Mouse (Mus musculus): ENCODE results near the gene Lman2l. TPM values are rescaled to one million over a fixed set of nuclear protein-coding genes. Genes with fewer than 3 reads are reported as not detected.

Gene Lman2l
- total RNA-seq (2021), result 10 to 100 TPM; 41.3 to 46.5 TPM

GRCm38 (mm10) chr1:36444471-36445464, at the start of gene Lman2l:
Gene Lman2l, minus strand, starts transcription at chr1:36445271.
- intact Hi-C loops (cut with DNase I), result loop anchor here (2.0 to 5.0 kb wide), 2 partner anchors 26 to 68 kb away; partner anchors contain the start of genes Cnnm3 and Cnnm4
- peak; percentile 97 to 99 for DNase-seq (ENCODE audit: low spot score in 2 of 2)

GRCm38 (mm10) chr1:36493299-36493698, 48.2 kb upstream of the Lman2l start:
- no peak for DNase-seq (ENCODE audit: low spot score in 2 of 2)
- intact Hi-C loops (cut with DNase I), result no loop called here

DNA sequence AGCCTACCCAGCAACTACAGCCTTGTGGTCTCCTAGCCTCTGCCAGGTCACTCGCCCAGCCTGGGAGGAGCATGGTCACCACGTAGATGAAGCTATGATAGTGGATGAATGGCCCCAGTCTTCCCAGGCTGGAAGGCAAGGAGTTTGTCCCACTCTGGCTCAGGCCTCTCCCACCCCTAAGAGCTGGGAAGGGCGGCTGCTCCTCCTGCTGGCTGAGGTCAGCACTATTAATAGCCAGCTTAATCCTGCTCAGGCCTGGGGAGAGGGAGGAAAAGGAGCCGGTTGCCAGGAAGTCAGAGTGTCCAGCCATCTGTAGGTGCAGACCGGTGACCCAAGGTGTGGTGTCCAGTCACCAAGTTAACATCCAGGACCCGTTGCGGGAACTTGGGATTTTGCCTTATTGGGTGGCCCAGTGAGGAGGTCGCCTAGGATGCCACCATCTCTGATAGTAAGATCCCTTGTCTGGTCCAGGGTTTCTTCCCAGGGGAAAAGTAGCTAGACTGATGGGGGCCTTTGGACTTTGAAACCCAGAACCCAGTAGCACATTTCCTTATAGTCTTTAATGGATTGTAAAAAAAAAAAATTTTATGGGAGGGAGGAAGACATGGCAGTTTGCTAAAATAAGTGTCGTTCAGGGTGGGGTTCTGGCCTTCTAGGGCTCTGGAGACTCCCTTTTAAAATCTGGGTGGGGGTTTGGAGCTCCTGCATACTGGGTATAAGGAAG, 47.5 kb upstream of the Lman2l start:
- intact Hi-C loops (cut with DNase I), result no loop called here
- DNase-seq (ENCODE audit: low spot score in 2 of 2), result no peak

GRCm38 (mm10) chr1:36489661-36490060, 44.6 kb upstream of the Lman2l start:
- intact Hi-C loops (cut with DNase I), result no loop called here
- DNase-seq (ENCODE audit: low spot score in 2 of 2), result no peak

DNA sequence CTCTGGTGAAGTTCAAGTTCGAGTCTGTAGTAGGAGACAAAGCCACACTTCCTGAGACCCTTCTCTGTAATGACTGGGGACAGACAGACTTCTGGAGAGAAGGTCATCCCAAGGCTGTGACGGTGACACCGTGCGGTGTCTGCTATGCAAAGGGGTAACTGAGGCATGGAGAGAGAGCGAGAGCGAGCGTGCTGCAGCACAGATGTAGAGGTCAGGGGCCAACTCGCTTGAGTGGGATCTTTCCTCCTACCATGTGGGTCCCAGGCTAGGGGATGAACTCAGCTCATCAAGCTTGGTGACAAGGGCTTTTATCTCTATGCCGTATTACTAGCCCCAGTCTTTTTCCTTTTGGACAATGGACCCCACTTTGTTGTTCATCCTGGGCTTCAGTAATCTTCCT, 42.0 kb upstream of the Lman2l start:
- no peak for DNase-seq (ENCODE audit: low spot score in 2 of 2)
- intact Hi-C loops (cut with DNase I), result no loop called here

DNA sequence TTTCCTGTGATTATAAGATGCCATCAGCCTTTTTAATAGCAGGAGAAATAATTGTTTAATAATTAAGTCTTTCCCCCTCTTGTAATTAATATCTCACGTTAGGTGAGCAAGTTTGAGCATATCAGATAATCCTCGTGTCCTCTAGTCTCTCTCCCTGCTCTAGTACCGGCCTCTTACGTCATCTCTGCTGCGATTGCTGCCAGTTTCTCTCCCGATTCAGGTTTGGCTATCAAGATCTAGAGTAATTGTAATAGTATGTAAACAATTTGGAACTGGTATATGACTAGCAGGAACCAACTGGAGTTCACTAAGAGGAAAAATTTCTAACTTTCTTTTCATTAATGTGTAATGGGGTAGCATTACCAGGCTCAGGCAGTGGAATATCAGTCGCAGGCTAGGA, 40.0 kb upstream of the Lman2l start:
- intact Hi-C loops (cut with DNase I), result no loop called here
- DNase-seq (ENCODE audit: low spot score in 2 of 2), result no peak

- DNase-seq (ENCODE audit: low spot score in 2 of 2), result no peak
- intact Hi-C loops (cut with DNase I), result no loop called here
Observed at GRCm38 (mm10) chr1:36483825-36484224, 38.8 kb upstream of the Lman2l start.

DNA sequence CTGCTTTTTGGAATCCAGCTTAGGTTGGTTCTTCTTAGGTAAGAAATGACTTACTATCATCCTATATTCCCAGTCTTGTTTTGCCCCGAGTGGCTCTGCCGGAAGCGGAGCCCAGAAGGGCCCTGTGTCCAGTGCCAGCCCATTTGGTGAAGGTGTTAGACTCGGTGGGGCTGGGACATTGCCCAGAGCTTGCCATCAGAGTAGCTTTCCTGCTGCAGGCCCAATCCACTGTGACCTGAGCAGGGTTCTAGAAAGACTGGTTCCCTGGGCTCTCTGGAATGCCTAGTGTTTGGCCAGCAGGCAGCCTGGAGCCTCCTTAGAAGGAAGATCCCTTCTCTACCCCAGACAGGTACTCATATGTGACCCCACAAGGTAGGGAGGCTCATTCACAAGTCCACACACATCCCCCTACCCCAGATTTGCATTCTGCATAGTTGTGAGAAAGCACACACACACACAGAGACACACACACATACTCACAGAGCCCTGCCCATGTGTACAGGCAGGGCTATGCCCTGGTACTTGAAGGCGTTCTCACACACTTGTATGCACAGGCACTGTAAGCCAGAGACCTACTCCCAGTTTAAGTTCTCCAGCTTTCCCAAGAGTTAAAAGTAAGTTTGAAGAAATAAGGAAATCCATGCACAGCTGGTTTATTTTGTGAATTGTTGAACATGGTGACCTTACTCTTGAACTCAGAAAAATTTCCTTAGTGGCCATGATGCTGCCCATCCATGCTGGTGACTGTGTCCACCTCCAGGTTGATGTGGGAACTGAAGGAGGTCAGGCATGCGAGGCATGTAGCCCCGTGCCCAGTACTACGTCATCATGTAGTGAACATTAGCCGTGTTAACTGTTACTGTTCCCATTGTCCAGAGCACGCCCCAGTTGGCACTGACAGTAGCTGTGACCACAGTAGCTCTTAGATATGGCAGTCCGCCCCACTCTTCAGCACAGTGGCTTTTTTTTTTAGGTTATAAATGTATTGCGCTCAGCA, 35.1 kb upstream of the Lman2l start:
- DNase-seq (ENCODE audit: low spot score in 2 of 2), result no peak
- intact Hi-C loops (cut with DNase I), result no loop called here

GRCm38 (mm10) chr1:36478343-36478795, 33.3 kb upstream of the Lman2l start:
- intact Hi-C loops (cut with DNase I), result no loop called here
- DNase-seq (ENCODE audit: low spot score in 2 of 2), result no peak

GRCm38 (mm10) chr1:36476426-36476825, 31.4 kb upstream of the Lman2l start:
- intact Hi-C loops (cut with DNase I), result no loop called here
- DNase-seq (ENCODE audit: low spot score in 2 of 2), result no peak

DNA sequence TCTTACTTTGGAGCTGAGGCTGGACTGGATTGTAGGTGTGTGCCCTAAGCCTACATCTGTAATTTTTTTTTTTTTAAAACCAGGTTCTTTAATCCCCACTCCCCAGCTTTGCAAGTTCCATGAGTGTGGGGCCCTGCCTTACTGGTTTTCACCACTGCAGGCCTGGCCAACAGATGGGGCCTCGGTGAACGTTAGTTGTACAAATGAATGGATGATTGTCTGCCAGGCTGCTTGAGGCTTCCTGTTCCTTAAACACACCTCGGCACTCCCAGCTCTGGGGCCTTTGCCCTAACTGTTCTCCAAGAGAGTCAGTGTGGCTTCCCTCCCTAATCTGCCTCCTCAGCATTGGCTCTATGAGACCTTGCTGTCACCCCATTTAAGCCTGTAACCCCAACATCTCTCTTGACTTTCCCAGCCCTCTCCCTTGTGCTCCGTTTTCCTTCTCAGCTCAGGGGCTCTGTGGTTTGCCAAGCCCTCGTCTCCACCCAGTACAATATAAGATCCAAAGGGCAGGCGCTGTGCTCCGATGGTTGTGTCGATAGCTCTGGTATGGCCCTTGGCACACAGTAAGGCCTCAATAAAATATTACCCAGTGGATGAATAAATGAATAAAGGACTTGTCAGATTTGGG, 30.5 kb upstream of the Lman2l start:
- intact Hi-C loops (cut with DNase I), result no loop called here
- DNase-seq (ENCODE audit: low spot score in 2 of 2), result no peak

GRCm38 (mm10) chr1:36474646-36475045, 29.6 kb upstream of the Lman2l start:
- intact Hi-C loops (cut with DNase I), result no loop called here
- no peak for DNase-seq (ENCODE audit: low spot score in 2 of 2)

DNA sequence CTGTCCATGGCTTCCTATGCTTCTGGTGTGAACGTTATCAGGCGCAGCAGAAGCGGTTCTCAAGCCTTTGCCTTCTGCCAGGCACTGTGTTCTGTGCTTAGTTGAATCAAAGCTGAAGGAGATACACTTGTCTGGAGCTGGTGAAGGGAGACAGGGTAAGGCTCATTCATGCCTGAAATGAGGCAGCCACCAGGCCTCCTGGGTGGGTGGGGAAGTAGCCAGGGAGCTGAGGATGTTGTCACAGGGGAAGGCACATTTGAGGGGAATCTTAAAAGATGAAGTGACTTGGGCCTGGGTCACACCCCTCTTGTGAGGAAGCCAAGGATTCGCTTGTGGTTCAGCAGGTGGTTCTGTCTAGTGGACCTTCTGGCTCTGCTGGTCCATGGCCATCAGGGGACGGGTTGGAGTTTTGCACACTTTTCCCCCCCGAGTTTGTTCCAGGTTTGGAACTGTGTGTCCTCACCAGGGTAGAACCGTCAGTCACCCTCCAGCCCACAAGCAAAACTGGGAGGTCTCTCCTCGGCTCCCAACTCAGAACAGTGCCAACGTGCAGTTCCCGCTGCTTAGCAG, 28.2 kb upstream of the Lman2l start:
- intact Hi-C loops (cut with DNase I), result no loop called here
- DNase-seq (ENCODE audit: low spot score in 2 of 2), result no peak

DNA sequence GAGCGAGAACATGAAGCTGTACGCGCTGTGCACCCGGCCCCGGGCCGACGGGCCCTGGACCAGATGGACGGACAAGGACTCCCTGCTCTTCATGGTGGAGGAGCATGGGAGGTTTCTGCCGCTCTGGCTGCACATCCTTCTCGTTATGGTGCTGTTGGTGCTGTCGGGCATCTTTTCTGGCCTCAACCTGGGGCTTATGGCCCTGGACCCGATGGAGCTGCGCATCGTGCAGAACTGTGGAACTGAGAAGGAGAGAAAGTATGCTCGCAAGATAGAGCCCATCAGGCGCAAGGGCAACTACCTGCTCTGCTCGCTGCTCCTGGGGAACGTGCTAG, 27.0 kb upstream of the Lman2l start:
- no peak for DNase-seq (ENCODE audit: low spot score in 2 of 2)

DNA sequence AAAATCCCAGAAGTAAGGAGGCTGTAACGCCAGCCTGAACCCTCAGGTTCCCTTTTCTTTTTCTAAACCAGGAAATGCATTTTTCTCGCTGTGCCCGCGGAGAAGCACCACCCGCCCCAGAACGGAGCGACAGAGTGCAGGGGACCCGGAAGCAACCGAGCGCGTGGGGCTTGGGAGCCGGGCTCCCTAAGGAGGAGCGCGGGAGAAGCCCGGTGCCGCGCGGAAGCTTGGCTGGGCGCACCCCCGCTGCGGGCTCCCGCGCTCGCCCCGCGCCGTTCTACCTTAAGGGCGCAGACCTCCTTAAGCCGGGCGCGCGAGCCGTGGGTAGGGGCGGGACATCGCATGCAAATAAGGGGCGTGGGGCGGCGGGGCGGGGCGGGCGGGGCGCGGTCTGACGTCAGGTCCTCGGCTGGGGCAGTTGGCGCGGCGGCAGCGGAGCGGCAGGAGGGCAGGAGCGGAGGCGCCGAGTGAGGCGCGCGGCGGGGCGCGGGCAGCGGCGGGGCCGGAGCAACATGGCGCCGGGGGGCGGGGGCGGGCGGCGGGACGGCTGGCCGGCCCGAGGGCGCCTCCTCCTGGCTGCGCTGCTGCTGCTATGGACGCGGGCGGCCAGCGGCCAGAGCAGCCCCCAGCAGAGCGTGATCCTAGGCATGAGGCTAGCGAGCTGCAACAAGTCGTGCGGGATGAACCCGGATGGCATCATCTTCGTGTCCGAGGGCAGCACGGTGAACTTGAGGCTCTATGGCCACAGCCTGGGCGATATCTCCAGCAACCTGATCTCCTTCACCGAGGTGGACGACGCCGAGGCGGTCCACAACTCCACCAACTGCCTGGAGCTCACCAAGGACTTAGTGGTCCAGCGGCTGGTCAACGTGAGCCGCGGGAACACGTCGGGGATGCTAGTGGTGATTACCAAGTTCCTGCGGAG, 26.4 kb upstream of the Lman2l start, which contains the start of gene Cnnm4:
TSS of gene Cnnm4 (plus strand) at position 440 of the 925 bp plus-strand sequence.
- intact Hi-C loops (cut with DNase I), result loop anchor here (2.0 kb wide), 2 partner anchors 27 to 103 kb away; partner anchors contain the start of genes Kansl3 and Lman2l
- peak; percentile 85 to 91 for DNase-seq (ENCODE audit: low spot score in 2 of 2)

More for the DNA sequence above, 27.0 kb upstream of the Lman2l start:
- intact Hi-C loops (cut with DNase I), result no loop called here

DNA sequence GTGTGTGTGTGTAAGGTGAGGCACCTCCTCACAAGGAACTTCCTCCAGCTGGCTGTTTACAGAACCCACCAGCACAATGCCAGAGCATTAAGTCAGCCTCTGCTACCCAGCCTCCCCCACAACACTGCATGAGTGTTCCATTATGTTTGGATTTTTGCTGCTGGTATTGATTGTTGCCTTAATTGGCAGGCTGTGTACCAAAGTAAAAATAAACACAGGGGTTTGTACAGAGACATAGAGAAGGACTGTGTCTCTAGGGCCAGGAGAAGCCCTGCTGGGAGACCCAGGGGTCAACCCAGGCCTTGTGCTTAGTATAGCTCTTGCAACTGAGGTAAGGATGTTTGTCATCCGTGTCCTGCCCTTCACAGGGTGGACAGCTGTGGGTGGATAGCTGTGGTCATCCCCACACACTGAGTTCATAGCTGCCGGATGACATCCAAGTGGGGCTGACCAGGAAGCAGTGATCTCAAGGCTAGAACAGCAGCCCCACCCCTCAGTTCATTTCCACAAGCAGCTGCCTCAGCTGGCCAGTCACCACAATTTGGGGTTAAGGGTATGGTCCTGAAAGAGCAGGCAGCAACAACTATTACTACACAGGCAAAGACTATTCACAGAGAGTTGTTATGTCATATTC, 24.9 kb upstream of the Lman2l start:
- intact Hi-C loops (cut with DNase I), result loop anchor here (2.0 kb wide), 2 partner anchors 25 to 101 kb away; partner anchors contain the start of genes Kansl3 and Lman2l
- DNase-seq (ENCODE audit: low spot score in 2 of 2), result no peak

- intact Hi-C loops (cut with DNase I), result no loop called here
- no peak for DNase-seq (ENCODE audit: low spot score in 2 of 2)
Observed at GRCm38 (mm10) chr1:36467446-36467845, 22.4 kb upstream of the Lman2l start.

Measured in left cerebral cortex, postnatal 25 days (tissue).